Mouse (Mus musculus): ENCODE data around the gene Pbrm1.
A peak's percentile ranks its signal among the peaks of the same experiment; 100 is the strongest.

Pbrm1 gene

DNA sequence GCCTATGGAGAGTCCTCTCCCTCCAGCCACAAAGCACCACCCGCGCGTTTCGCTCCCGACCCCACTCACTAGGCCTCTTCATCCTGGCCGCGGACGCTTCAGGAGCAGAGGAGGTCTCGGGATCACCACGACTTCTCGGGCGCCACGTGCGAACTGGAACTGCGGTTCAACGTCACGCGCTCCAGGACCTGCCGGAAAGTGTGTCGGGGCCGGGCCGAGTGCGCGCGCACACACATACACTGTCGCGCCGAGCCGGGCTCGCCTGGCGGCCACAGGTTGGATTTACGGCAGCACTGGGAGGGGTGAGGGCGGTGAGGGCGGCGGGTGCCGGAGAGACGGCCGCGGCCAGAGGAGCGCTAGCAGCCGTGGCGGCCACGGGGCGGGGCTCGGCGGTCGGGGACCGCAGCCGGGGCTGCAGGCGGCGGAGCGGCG is at the start of gene Pbrm1, which contains the start of gene Gnl3:
Pbrm1 (plus strand) TSS at position 279 of the 432 bp plus-strand sequence.
Gnl3 (minus strand) TSS at position 293 of the 432 bp plus-strand sequence.
- peak; percentile 98 for DNase-seq

DNA sequence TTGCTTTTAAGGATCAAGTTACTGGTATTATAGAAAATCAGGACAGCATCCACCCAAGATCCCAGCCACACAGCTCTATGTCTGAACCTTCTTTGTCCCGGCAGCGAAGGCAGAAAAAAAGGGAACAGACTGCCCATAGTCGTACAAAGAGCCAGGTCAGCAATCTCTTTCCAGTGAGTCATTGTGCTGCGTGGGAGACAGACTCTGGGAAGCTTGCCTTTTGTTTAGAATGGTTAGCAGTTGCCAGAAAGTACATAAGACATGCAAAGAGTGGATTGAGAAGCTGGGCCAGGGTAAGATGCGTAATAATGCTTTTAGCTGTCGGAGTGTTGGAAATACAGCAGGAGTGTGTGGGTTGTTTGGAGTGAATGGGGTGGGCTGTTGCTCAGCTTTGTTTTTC is 44.7 kb upstream of the Pbrm1 start:
- DNase-seq = no peak

DNA sequence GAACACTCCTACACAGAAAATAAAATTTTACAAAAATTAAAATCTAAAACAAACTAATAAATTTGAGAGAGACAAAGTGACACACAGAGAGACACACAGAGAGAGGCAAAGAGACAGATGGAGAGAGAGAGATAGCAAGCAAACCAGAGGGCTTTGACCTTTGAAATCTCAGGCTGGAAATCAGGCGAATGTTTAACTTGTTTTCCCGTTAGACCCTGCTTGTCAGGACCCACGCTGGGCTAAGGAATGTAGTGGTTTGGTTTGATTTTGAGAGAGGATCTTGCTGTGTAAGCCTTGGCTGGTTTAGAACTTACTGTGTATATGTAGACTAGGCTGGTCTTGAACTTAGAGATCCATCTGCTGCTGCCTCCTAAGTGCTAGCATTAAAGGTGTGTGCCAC is 42.7 kb upstream of the Pbrm1 start:
- no peak for DNase-seq

DNA sequence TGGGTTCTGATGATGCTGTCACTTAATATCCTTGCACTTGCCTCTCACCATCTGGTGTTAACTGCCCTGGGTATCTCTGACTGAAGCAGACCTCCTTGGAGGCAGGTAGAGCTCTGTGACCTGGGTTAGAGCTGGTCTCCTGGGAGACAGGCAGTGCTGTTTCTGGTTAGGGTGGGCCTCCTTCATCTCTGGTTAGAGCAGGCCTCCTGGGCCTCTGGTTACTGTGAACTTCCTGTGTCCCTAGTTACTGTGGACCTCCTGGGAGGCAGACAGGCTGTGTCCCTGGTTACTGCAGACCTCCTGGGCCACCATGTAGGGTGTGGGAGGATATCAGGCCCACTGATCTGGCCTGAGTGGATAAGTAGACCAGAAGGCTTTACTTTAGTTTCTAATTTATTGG is 22.5 kb upstream of the Pbrm1 start:
- DNase-seq = no peak

DNA sequence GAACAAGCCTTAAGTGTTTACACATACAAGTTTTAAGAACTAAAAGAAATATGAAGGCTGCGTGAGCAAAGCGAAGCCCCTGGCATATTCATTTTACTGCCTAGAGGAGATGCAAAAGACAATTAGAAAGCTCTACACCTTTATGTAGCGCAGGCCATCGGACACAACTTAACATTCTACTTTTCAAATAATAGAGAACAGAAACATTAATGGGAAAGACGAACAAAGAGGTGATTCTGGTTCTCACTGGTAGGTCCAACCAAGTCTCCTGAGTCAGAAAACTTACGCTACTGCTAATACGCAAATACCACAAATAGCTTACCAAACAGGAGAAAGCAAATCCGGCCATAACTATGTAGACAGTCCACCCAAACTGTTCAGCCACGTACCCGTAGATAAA is 18.6 kb upstream of the Pbrm1 start:
- DNase-seq = no peak

DNA sequence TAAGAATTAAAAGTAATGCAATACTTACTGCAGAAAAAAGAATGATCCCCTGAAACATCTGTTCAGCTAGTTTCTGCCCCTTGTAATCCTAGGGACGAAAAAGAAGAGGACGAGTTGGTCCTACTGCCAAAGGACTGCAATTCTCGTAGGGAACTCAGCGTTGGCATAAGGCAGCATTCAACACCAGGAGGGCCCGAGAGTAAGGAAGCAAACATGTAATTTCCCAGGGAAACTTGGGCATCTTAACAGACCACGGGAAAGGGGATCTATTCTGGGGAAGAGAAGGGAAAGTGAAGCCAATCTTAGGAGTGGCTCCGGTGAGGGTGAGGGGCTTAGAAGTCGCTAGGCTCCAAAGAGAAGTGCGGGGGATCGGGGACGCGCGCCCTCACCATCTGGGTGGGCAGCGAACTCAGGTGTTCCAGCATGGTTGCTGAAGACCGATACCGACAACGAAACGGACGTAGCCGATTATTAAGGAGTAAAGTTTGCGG is 18.1 kb upstream of the Pbrm1 start:
- DNase-seq = no peak

DNA sequence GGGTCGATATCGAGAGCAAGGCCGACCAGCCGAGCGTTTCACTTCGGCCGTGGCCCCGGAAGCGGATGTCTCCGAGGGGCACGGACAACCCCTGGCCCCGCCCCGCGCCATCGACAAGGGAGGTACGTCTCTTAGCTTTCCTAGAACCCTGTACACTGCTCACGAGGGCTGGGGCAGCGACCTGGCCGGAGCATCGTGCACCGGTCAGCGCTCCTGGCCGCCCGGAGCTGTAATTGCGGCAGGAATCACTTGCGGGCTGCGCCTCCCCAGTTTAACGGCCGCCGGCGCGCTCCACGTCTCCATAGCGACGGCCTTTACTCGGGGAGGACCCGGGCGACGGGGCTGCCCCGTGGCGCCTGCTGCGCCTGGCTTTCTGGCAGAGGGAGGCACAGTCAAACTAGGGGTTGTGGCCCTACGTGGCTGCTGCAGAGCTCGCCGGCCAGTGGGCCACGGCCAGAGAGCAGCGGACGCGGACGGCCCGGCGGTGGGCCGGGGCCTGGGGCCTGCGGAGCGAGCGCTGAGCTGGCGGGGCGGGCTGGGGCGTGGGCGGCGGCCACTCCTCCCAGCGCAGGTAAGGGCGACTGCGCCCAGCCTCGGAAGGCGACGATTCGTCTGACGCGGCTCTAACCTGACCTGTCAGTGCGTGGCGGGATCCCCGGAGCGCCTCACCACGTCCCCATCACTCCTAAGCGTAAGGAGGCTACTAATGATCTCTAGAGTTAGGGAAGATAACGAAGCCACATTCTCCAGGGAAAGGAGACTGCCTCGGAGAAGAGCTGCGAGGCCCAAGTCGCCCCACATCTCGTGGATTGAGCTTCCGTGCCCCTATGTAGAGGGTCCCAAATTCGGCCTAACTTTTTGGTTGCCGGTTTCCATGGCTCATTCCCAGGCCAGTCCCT is 17.4 kb upstream of the Pbrm1 start, which contains the start of the genes Glt8d1 and Spcs1:
Glt8d1 (plus strand) TSS at position 94 of the 899 bp plus-strand sequence.
Spcs1 (minus strand) TSS at position 366 of the 899 bp plus-strand sequence.
- DNase-seq = peak; percentile 84

DNA sequence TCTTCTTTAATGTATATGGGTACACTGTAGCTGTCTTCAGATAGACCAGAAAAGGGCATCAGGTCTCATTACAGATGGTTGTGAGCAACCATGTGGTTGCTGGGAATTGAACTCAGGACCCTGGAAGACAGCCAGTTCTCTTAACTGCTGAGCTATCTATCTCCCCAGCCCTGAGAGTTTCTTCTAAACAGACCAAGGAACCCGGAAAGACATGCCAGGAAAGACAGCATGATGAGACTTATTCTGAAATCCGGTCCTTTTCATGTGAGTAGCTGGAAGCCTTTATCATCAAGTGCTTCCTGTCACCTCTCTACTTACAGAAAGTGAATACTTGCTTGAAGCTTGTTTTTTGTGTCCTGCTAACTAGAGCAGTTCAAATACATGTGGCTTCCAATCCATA is 14.4 kb upstream of the Pbrm1 start:
- DNase-seq = no peak

DNA sequence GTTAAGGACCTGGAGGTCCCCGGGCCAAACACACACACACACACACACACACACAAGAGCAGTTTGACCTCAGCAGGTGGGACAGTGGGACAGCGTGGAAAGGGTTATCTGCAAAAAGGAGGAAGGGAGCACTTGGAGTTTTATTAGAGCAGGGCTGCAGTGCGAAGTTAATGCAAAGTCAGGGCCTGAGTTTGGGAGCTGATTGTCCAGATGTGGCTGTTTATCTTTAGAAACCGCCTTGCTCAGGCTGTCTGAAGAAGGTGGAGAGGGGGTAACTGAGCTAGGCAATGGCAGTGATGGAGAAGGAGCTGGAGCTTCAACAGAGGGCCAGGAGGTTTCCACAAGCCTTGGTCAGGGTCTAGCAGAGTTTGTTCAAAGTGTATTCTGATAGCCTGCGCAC is 12.2 kb upstream of the Pbrm1 start:
- no peak for DNase-seq

DNA sequence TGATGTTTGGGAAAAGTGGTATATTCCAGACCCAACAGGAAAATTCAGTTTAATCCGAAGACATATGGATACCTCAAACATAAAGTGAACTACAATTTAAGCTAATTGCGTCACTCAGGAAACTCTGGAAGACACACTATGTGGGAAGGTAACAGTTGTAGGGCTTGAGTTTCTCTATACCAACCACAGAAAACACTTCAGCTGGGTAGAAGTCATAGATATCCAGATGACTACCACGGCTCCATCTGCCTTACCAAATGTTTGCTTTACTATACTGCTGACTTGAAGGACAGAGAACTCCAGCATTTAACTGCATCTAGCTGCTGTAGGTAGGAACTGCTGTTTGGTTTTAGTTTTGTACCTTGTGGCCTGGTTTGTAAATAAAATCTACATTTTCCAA is 7.3 kb upstream of the Pbrm1 start:
- DNase-seq = no peak

DNA sequence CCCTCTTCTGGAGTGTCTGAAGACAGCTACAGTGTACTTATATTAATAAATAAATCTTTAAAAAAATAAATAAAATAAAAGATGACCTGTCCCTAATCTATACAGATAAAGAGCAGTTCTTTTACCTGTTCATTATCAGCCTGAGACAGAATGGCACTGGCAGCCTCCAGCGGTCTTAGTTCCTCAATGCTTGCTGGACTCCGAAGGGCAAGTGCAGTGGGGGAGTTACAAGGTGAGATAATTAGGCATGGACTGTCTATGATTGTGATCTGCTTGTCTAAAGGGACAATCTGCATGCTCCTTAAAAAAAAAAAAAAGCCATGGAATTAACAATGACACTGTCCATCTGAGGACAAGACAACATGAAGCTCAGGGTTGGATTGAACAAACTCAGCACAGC is 5.0 kb upstream of the Pbrm1 start:
- DNase-seq = no peak

DNA sequence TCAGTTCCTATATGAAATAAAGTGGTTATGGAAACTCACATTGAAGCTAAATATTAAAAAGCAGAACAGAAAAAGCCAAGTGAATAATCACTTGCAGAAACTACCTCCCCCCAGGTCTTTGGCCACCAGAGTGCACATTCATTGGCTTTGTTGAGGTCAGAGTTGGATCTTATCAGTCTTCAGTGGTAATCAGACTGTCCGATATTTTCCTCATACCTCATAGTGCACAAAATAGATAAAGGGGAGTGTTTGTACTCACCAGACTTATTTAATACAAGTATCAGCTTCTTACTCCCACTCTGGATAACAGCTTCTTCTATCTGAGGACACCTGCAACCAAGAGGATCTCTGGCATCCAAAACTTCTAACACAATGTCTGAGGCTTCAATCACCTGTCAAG is 2.9 kb upstream of the Pbrm1 start:
- no peak for DNase-seq

DNA sequence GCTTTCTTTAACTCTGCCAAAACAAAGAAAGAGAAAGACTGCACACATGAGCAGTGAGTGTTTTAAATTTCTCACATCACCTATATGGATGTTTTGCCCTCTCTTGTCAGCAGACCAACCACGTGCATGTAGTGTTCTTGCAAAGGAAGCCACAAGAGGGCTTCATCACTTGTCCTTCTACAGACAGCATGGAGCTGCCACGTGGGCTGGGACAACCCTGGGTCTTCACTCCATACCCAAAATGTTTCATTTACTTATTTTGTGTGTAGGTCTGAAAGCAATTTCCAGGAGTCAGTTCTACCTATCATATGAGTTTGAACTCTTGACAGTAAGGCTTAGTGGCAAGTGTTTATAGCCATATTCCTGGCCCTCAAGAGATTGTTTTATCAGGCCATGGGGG is 1.1 kb upstream of the Pbrm1 start:
- DNase-seq = no peak

DNA sequence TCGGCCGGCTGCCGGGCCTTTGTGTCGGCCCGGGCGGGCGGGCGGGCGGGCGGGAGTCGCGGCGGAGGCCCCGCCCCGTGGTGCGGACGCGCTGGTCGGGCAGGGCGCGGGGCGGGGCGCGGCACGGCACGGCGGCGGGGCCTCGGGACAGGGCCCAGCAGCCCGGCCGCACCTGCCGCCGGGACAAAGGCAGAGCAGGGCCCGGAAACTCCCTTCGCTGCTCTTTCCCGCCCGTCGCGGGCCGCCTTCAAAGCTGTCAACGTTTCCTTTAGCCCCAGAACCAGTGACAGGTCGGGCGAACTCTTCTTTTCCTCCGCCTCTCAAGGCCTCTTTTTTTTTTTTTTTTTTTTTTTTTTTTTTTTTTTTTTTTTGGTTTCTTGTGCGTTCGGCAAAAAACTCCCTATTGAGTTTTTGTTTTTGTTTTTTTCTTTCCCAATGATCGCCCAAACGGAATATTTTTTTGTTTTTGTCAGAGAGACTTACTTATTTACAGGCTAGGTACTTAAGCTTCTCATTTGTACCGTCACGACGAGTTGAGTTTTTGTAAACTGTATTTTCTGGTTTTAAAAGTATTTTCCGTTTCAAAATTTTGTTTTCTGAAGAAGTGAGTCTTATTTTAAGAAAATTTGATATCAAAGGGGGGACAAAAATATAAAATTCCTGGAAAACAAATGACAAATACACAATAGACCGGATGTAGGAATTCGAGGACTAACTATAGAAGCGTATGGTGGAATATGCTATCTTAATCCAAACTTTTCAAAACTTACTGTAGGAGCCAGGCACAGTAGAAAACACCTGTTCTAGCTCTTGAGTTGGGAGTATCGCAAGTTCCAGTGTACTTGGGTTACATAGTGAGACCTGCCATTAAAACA is 630 bp downstream of the Pbrm1 start:
- DNase-seq = peak; percentile 58

DNA sequence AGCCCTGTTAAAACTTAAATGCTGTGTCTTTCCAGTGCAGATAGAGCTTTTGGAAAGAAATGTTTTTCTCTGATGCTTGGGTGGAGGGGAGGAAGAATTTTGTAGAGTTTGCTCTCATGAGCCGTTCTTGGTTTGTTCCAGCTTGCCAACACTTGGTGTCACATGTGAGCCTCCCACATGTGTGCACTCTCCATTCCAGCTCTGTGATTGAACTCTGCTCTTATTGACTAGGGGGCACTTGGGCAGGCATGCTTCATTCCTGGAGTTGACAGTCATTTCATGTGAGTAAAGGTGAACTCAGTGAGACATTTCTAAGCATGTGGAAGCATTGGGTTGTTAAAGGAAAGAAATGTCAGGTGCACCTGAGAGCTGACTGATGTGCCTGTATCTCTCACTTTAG is 3.6 kb downstream of the Pbrm1 start:
- no peak for DNase-seq

DNA sequence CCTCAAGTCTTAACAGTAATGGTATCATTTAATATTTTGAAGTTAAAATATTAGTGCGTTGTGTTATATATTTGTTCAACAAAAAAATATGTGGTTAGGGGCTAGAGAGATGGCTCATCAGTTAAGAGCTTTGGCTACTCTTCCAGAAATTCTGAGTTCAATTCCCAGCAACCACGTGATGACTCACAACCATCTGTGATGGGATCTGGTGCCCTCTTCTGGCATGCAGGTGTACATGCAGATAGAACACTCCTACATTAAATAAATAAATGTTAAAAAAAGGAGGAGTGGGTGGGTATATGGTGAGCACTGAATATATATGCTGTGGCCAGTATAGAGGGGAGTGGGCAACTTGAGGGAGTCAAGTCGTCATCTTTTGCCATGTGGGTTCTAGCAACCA is 6.8 kb downstream of the Pbrm1 start:
- DNase-seq = no peak

DNA sequence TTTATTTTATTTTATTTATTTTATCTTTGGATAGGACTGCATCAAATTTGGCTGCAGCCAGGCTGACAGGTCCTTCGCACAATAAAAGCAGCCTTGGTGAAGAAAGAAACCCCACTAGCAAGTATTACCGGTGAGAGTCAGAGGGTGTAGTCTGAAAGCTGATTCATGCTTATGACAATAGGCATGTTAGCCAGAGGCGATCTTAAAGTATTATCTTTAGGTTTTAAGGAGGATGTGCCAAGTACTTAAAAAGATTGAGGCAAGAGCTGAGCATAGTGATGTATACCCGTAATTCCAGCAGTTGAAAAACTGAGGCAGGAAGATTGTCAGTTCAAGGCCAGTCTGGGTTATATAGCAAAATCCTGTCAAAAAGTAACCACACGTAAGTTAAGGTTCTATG is 26.4 kb downstream of the Pbrm1 start:
- DNase-seq = no peak

DNA sequence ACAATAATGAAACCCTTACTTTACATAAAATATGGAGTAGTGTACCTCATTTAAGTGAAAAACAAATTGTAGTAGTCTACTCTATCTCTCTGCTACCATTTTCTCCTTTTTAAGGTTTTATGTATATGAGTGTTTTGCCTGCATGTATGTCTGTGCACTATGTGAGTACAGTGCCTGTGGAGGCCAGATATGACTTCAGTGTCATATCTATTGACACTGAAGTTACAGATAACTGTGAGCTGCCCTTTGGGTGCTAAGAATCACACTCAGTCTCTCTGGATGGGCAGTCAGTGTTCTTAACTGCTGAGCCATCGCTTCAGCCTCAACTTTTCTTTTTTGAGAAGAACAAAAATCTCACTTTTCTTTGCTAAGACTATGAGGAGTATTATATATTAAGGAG is 26.9 kb downstream of the Pbrm1 start:
- no peak for DNase-seq

DNA sequence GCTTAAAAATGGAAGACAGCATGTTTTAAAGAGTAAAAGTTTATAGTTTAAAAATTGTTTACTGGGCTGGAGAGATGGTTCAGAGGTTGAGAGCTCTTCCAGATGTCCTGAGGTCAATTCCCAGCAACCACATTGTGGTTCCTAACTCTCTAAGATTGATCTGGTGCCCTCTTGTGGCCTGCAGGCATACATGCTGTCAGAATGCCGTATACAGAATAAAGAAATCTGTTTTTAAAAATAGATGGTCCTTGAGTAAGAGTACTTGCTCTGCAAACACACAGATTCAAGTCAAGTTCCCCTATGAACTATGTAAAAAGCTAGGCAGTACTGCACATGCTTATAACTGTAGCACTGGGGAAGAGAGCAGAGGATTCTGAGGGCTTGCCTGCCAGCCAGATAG is 43.3 kb downstream of the Pbrm1 start:
- DNase-seq = no peak

DNA sequence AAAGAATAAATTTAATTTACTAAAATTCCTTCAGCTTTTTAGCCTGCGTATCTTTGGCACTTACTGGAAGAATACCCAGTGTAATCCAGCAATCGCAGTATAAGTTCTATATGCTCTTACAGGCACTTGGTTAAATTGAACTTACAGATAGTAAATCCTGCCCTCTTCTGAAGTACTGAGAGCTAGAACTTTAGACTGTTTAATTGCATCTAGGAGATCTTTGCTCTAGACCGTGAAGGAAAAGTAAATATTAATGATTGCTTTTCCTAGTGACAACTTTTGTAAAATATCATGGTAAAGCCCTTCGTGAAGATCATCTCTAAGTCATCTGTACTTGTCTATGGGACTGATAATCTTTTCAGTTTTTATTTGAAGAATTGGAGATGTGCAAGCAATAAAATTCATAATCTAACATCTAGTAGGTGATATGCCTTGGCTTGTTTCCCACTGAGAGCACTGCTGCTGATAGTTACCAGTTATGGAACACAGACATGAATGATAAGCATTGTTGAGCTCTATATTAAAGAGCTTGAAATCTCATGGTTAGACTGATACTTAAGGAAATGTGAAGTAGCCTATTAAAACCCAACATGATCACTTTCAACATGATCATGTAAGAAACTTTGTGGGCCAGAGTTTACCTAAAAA is 50.3 kb downstream of the Pbrm1 start:
- no peak for DNase-seq

DNA sequence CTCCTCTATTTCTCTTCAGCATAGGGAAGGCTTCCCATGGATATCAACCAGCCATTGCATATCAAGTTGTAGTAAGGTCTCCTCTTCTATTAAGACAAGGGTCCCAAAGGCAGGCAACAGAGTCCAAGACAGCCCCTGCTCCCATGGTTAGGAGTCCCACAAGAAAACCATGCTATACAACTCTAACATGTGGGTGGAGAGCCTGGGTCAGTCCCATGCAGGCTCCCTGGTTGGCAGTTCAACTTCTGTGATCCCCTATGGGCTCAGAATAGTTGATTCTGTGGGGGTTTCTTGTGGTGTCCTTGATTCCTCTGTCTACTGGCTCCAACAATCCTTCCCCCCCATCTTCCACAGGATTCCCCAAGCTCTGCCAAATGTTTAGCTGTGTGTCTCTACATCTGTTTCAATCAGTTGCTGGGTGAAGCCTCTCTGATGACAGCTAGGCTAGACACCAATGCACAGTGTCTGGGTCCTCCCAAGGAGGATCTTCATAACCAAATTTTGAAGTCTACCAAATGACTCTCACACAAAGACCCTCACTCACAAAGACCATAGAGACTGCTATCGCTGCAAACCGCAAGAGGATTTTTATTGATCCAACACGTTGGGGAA is 59.8 kb downstream of the Pbrm1 start:
- DNase-seq = no peak

DNA sequence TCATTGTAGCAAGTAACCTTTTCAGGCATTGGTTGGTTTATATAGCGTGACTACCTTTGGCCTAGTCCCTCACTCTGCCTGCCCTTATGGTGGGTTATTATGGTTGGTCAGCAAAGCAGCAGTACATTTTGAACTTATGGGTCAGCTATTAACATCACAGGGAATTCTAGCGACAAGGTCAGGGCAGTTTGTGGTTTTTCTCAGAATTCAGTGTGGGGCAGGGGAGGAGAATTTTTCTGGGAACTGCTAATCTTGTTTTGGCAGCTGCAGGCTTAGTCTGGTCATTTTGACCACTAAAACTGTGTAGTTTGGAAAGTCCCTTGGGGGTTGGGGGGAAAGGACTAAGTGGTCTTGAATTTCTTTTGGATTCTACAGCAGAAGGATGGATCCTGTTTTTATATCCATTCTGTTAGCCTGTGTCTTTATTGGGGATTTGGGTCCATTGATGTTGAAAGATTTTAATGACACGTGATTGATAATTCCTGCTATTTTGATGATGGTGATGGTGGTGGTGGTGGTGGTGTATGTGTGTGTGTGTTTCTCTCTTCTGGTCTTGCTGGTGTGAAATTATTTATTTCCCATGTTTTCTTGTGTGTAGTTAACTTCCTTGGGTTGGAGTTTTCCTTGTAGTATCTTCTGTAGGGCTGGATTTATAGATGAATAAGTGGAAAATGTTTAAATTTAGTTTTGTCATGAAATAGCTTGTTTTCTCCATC is 60.5 kb downstream of the Pbrm1 start:
- no peak for DNase-seq

Data from right cerebral cortex, postnatal 14 days (tissue).